Mouse (Mus musculus): Measurements from ENCODE around the gene Neil1.

- TF ChIP-seq CTCF (IDR thresholded peaks at IDR 0.05; ENCODE audit: low read depth, low read length) (no peak), POLR2A (IDR thresholded peaks at IDR 0.05; ENCODE audit: borderline replicate concordance, low read depth, low read length) (no peak)
Measured at GRCm38 (mm10) chr9:57144830-57145229, 3.3 kb downstream of the Neil1 start.
